Mouse (Mus musculus) layer of hippocampus, adult 8-10 months (tissue): ENCODE results near the gene Tlk1. TPM values are rescaled to one million over a fixed set of nuclear protein-coding genes. Genes with fewer than 3 reads are reported as not detected.

Source experiments
- DNase-seq, 2 experiments: peaks; one replicate each; pipeline ENCODE4 v3.0.0; 2022; ENCODE audit warnings: low spot score in 2 of 2
- total RNA-seq, 4 experiments: library from RNA; stranded (reverse); gene quantifications; 2 replicates each; pipeline ENCODE4 v1.2.4; 2022

Gene Tlk1
- total RNA-seq, 4 experiments from 2014 or later = 68.5 to 79.4 (median 77.8) TPM

GRCm38 (mm10) chr2:70690195-70690594, 135.3 kb downstream of the Tlk1 start:
- DNase-seq = no peak

- DNase-seq = no peak
Observed at GRCm38 (mm10) chr2:70688454-70689078, 137.0 kb downstream of the Tlk1 start.

- DNase-seq = no peak
Observed at GRCm38 (mm10) chr2:70682324-70682723, 143.2 kb downstream of the Tlk1 start.

GRCm38 (mm10) chr2:70673445-70674126, 151.9 kb downstream of the Tlk1 start:
- DNase-seq = no peak

GRCm38 (mm10) chr2:70672476-70672875, 153.1 kb downstream of the Tlk1 start:
- DNase-seq = no peak

- no peak for DNase-seq
Observed at GRCm38 (mm10) chr2:70669896-70670295, 155.6 kb downstream of the Tlk1 start.

- no peak for DNase-seq
Observed at GRCm38 (mm10) chr2:70669241-70669640, 156.3 kb downstream of the Tlk1 start.

- DNase-seq = no peak
Observed at GRCm38 (mm10) chr2:70667016-70667415, 158.5 kb downstream of the Tlk1 start.

- DNase-seq = no peak
Observed at GRCm38 (mm10) chr2:70663764-70664163, 161.8 kb downstream of the Tlk1 start.

Other genes with a start within 250 kb of the Tlk1 start
- 100 to 1,000 TPM in 3 of 4 experiments, 10 to 100 TPM in 1; 97.9 to 104 (median 103) TPM for gene Gorasp2, start 164.2 kb downstream of the Tlk1 start, total RNA-seq
- 1 to 10 TPM in 1 of 4 experiments, not detected in 3; 1.0 TPM for gene Gm26558, start 163.6 kb downstream of the Tlk1 start, total RNA-seq
- gene Dcaf17, start 229.6 kb upstream of the Tlk1 start, total RNA-seq = 10 to 100 TPM; 12.0 to 16.1 (median 13.2) TPM
- gene Mettl8, start 229.9 kb upstream of the Tlk1 start, total RNA-seq = 10 to 100 TPM; 13.1 to 21.5 (median 15.1) TPM